Mouse (Mus musculus) layer of hippocampus, postnatal 36 days (tissue): Measurements from ENCODE around the gene Gm11273. TPM values are rescaled to one million over a fixed set of nuclear protein-coding genes. Genes with fewer than 3 reads are reported as not detected.

Experiments
- total RNA-seq, 2 experiments: library from RNA; stranded (reverse); gene quantifications; 2 replicates each; pipeline ENCODE4 v1.2.3; 2021

Gm11273 gene
- total RNA-seq, 2 experiments from 2014 or later: 49.1 to 63.4 TPM

Other genes starting within 250 kb of the Gm11273 start
- not detected for gene Gpx5, start 208.7 kb downstream of the Gm11273 start, total RNA-seq
- gene Gpx6, start 189.3 kb downstream of the Gm11273 start, total RNA-seq: not detected
- not detected for gene Olfr1367, start 154.5 kb downstream of the Gm11273 start, total RNA-seq
- 1 to 10 TPM; 8.4 to 9.9 TPM for gene Zscan12, start 138.6 kb downstream of the Gm11273 start, total RNA-seq
- 10 to 100 TPM; 39.7 to 46.2 TPM for gene Zkscan3, start 98.7 kb downstream of the Gm11273 start, total RNA-seq
- 1 to 10 TPM; 1.1 to 1.5 TPM for gene Pgbd1, start 60.4 kb downstream of the Gm11273 start, total RNA-seq
- gene Zscan26, start 47.7 kb downstream of the Gm11273 start, total RNA-seq: 10 to 100 TPM; 52.3 to 53.5 TPM
- 1 to 10 TPM in 1 of 2 experiments, under 1 TPM in 1; 0.78 to 1.2 TPM for gene Nkapl, start 32.9 kb downstream of the Gm11273 start, total RNA-seq
- 1 to 10 TPM; 6.1 to 7.0 TPM for gene Zkscan4, start 22.5 kb downstream of the Gm11273 start, total RNA-seq
- not detected for gene Gm10065, start 22.0 kb downstream of the Gm11273 start, total RNA-seq
- gene AK157302, start 6.2 kb downstream of the Gm11273 start, total RNA-seq: 10 to 100 TPM; 21.6 to 23.2 TPM
- gene Zkscan8, start 29.7 kb upstream of the Gm11273 start, total RNA-seq: 10 to 100 TPM; 18.3 to 19.9 TPM
- not detected for gene Olfr1366, start 41.4 kb upstream of the Gm11273 start, total RNA-seq
- gene Olfr1535, start 58.5 kb upstream of the Gm11273 start, total RNA-seq: not detected
- gene Olfr1364, start 80.3 kb upstream of the Gm11273 start, total RNA-seq: not detected
- gene Olfr1362, start 112.6 kb upstream of the Gm11273 start, total RNA-seq: not detected
- gene Olfr11, start 141.1 kb upstream of the Gm11273 start, total RNA-seq: not detected
- gene Olfr1361, start 162.0 kb upstream of the Gm11273 start, total RNA-seq: not detected
- gene Olfr1360, start 176.0 kb upstream of the Gm11273 start, total RNA-seq: not detected
- not detected for gene Olfr1359, start 196.7 kb upstream of the Gm11273 start, total RNA-seq
- gene Hist1h2bl, start 214.7 kb upstream of the Gm11273 start, total RNA-seq: 10 to 100 TPM; 20.4 to 37.0 TPM
- gene Hist1h2ai, start 215.0 kb upstream of the Gm11273 start, total RNA-seq: 10 to 100 TPM; 37.8 to 44.6 TPM
- gene Hist1h3h, start 216.2 kb upstream of the Gm11273 start, total RNA-seq: 10 to 100 TPM; 57.9 to 69.3 TPM
- gene Hist1h2bm, start 220.6 kb upstream of the Gm11273 start, total RNA-seq: 1 to 10 TPM; 4.3 to 6.2 TPM
- gene Hist1h4j, start 233.6 kb upstream of the Gm11273 start, total RNA-seq: 10 to 100 TPM; 15.7 to 17.9 TPM
- 100 to 1,000 TPM; 266 to 292 TPM for gene Hist1h4k, start 249.1 kb upstream of the Gm11273 start, total RNA-seq